Mouse (Mus musculus): ENCODE data around the gene Rabac1. TPM values are rescaled to one million over a fixed set of nuclear protein-coding genes. Genes with fewer than 3 reads are reported as not detected.

Rabac1 gene
- total and polyA plus RNA-seq, 3 experiments = 223 to 240 TPM; not detected in 1

DNA sequence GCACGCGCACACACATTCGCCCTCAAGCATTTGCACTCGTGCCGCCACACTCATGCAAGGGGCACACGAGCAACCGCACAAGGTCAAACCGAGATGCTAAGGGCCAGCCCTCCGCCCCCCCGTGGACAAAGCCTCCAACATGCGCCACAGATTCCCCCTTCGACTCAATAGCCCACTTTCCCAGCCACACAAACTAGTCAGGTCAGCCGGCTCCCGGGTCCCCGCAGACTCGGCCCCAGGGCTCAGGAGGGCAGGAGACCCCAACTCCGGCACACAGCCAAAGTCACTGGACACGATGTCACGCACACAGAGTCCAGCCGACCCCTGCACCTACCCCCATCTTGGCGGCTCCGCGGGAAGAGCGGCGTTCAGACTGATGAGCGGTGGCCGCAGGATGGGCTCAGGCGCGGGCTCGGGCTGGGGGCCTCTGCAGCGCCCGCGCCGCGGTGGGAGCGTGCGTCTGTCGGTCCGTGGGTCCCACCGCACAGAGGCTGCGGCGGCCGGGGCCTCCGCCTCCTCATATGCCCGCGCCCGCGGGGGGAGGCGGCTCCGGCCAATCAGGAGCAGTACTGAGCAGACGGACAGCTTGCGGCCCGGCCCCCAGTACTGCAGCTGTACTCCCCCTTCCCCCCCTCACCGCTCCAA is 33.0 kb upstream of the Rabac1 start, which contains the start of gene Atp1a3:
Gene Atp1a3, minus strand, starts transcription at position 538 of the 645 bp plus-strand sequence.
- Histone ChIP-seq H3K27ac (ENCODE audit: control insufficient read depth, low read depth, low read length) (no peak within 1 kb of the TSS), H3K9ac (ENCODE audit: control insufficient read depth, low read depth, low read length, poor library complexity, severe bottlenecking) (no peak within 1 kb of the TSS)

GRCm38 (mm10) chr7:25004806-25005205 is 32.3 kb upstream of the Rabac1 start:
- no peaks in the 10 kb centered on the region for H3K36me3 ChIP-seq (ENCODE audit: control insufficient read depth in 1 of 2, insufficient read depth in 2 of 2, low read length in 2 of 2)
- H3K27me3 ChIP-seq (ENCODE audit: control insufficient read depth in 1 of 2, insufficient read depth in 2 of 2, low read length in 2 of 2) = no peaks in the 10 kb centered on the region; a peak in 1 of 4 replicates
- no peak overlapping the region for H3K4me3 ChIP-seq (ENCODE audit: control insufficient read depth in 1 of 2, insufficient read depth in 1 of 2, low read depth in 2 of 2, low read length in 2 of 2)
- no peak overlapping the region for H3K27ac ChIP-seq (ENCODE audit: control insufficient read depth, low read depth, low read length)
- no peaks in the 10 kb centered on the region for H3K9me3 ChIP-seq (replicated peaks; ENCODE audit: insufficient read depth, low read length)
- no peak overlapping the region for H3K9ac ChIP-seq (ENCODE audit: control insufficient read depth, low read depth, low read length, poor library complexity, severe bottlenecking)
- no peak for DNase-seq (ENCODE audit: low read depth, low spot score)
- no peaks in the 10 kb centered on the region for H3K79me2 ChIP-seq (ENCODE audit: control insufficient read depth, insufficient read depth, low read length, poor library complexity)
- no peaks in the 10 kb centered on the region for H3K4me1 ChIP-seq (ENCODE audit: control insufficient read depth in 1 of 2, insufficient read depth in 2 of 2, low read length in 2 of 2)
- TF ChIP-seq ZC3H11A (IDR thresholded peaks at IDR 0.05; ENCODE audit: low read depth, low read length) (no peak), TBP (IDR thresholded peaks at IDR 0.05; ENCODE audit: low read depth, low read length) (no peak), ZNF384 (IDR thresholded peaks at IDR 0.05; ENCODE audit: low read depth, low read length) (no peak), ZKSCAN1 (IDR thresholded peaks at IDR 0.05; ENCODE audit: low read depth, low read length) (no peak), HCFC1 (IDR thresholded peaks at IDR 0.05; ENCODE audit: low read depth, low read length) (no peak), SIN3A (IDR thresholded peaks at IDR 0.05; ENCODE audit: low read length) (no peak), ELF1 (IDR thresholded peaks at IDR 0.05; ENCODE audit: low read depth, low read length) (no peak), KAT2A (conservative IDR thresholded peaks at IDR 0.05; ENCODE audit: low read depth, low read length) (no peak), TCF12 (IDR thresholded peaks at IDR 0.05; ENCODE audit: low read depth, low read length) (no peak), MYC (IDR thresholded peaks at IDR 0.05; ENCODE audit: low read depth, low read length) (no peak), CTCF (IDR thresholded peaks at IDR 0.05 in 2 of 3, conservative IDR thresholded peaks at IDR 0.05 in 1 of 3; ENCODE audit: control insufficient read depth in 1 of 3, insufficient read depth in 1 of 3, low read depth in 2 of 3, low read length in 3 of 3, poor library complexity in 1 of 3, severe bottlenecking in 1 of 3) (no peak), MAFK (IDR thresholded peaks at IDR 0.05; ENCODE audit: borderline replicate concordance, low read depth, low read length) (no peak), RCOR1 (IDR thresholded peaks at IDR 0.05; ENCODE audit: low read depth, low read length) (no peak)

More for the DNA sequence above, 33.0 kb upstream of the Rabac1 start, which contains the start of gene Atp1a3:
- TF ChIP-seq KAT2A (conservative IDR thresholded peaks at IDR 0.05; ENCODE audit: low read depth, low read length) = no peak
- TF ChIP-seq TBP (IDR thresholded peaks at IDR 0.05; ENCODE audit: low read depth, low read length) = no peak
- no peak for TF ChIP-seq USF2 (IDR thresholded peaks at IDR 0.05; ENCODE audit: borderline replicate concordance in 1 of 2, insufficient read depth in 1 of 2, low read depth in 1 of 2, low read length in 2 of 2)
- TF ChIP-seq MXI1 (IDR thresholded peaks at IDR 0.05; ENCODE audit: low read depth, low read length) = no peak
- TF ChIP-seq E2F4 (IDR thresholded peaks at IDR 0.05; ENCODE audit: borderline replicate concordance, low read depth, low read length) = no peak
- TF ChIP-seq JUND (IDR thresholded peaks at IDR 0.05; ENCODE audit: low read depth, low read length) = no peak
- no peak for TF ChIP-seq ZKSCAN1 (IDR thresholded peaks at IDR 0.05; ENCODE audit: low read depth, low read length)
- TF ChIP-seq MEF2A (IDR thresholded peaks at IDR 0.05; ENCODE audit: extremely low read depth, insufficient replicate concordance, low read depth, low read length, poor library complexity, severe bottlenecking) = no peak
- TF ChIP-seq ETS1 (IDR thresholded peaks at IDR 0.05; ENCODE audit: low read depth, low read length) = no peak
- no peak for TF ChIP-seq ZC3H11A (IDR thresholded peaks at IDR 0.05; ENCODE audit: low read depth, low read length)
- TF ChIP-seq GATA1 (IDR thresholded peaks at IDR 0.05; ENCODE audit: low read depth, low read length) = no peak
- TF ChIP-seq NRF1 (IDR thresholded peaks at IDR 0.05; ENCODE audit: insufficient read depth, low read depth, low read length, poor library complexity, severe bottlenecking) = no peak
- no peak for TF ChIP-seq MAZ (IDR thresholded peaks at IDR 0.05; ENCODE audit: low read depth, low read length)
- no peak for TF ChIP-seq BHLHE40 (IDR thresholded peaks at IDR 0.05; ENCODE audit: borderline replicate concordance, low read depth, low read length)
- TF ChIP-seq USF1 (IDR thresholded peaks at IDR 0.05; ENCODE audit: low read depth, low read length) = no peak
- TF ChIP-seq MAFK (IDR thresholded peaks at IDR 0.05; ENCODE audit: borderline replicate concordance, low read depth, low read length) = no peak
- no peak for TF ChIP-seq ZNF384 (IDR thresholded peaks at IDR 0.05; ENCODE audit: low read depth, low read length)
- TF ChIP-seq RAD21 (IDR thresholded peaks at IDR 0.05; ENCODE audit: low read depth, low read length) = no peak
- no peak within 1 kb of the TSS for H3K4me3 ChIP-seq (ENCODE audit: control insufficient read depth in 1 of 2, insufficient read depth in 1 of 2, low read depth in 2 of 2, low read length in 2 of 2)
- H3K4me1 ChIP-seq (ENCODE audit: control insufficient read depth in 1 of 2, insufficient read depth in 2 of 2, low read length in 2 of 2) = no peaks in the 10 kb centered on the region
- H3K36me3 ChIP-seq (ENCODE audit: control insufficient read depth in 1 of 2, insufficient read depth in 2 of 2, low read length in 2 of 2) = no peaks in the 10 kb centered on the region
- no peaks in the 10 kb centered on the region; a peak in 1 of 4 replicates for H3K27me3 ChIP-seq (ENCODE audit: control insufficient read depth in 1 of 2, insufficient read depth in 2 of 2, low read length in 2 of 2)
- DNase-seq (ENCODE audit: low read depth, low spot score) = no peak
- no peaks in the 10 kb centered on the region for H3K79me2 ChIP-seq (ENCODE audit: control insufficient read depth, insufficient read depth, low read length, poor library complexity)
- H3K9me3 ChIP-seq (replicated peaks; ENCODE audit: insufficient read depth, low read length) = no peaks in the 10 kb centered on the region
